Mouse (Mus musculus): ENCODE data around the gene Polr2b. TPM values are rescaled to one million over a fixed set of nuclear protein-coding genes. Genes with fewer than 3 reads are reported as not detected.

Gene Polr2b
- polyA plus RNA-seq, 1 experiment from 2014 or later = 73.2 TPM

GRCm38 (mm10) chr5:77266886-77267401, 43.0 kb upstream of the Polr2b start:
- peaks cover 6% of the 10 kb centered on the region; the same call in 1 of the 2 replicates for H3K4me1 ChIP-seq (ENCODE audit: insufficient read depth)
- H3K27me3 ChIP-seq (ENCODE audit: insufficient read depth, low read length) = no peaks in the 10 kb centered on the region
- H3K4me2 ChIP-seq = peak overlapping the region; percentile 77
- peaks cover 41% of the 10 kb centered on the region for H3K36me3 ChIP-seq (ENCODE audit: insufficient read depth)
- peak overlapping the region; percentile 94 for H3K9ac ChIP-seq
- H3K27ac ChIP-seq (ENCODE audit: low read depth) = peak overlapping the region; percentile 99
- ATAC-seq (ENCODE audit: insufficient read depth) = no peak
- 1% methylated on average over 11 of the region's 11 CpGs for WGBS
- DNase-seq = peak; percentile 60
- H3K4me3 ChIP-seq (ENCODE audit: low read depth, low read length) = peak overlapping the region; percentile 94
- no peak for TF ChIP-seq CTCF (IDR thresholded peaks at IDR 0.05; ENCODE audit: low read depth)
- no peaks in the 10 kb centered on the region for H3K9me3 ChIP-seq (ENCODE audit: low read depth, low read length)

- H3K4me1 ChIP-seq (ENCODE audit: insufficient read depth) = peaks cover 6% of the 10 kb centered on the region; the same call in 1 of the 2 replicates
- peak overlapping the region; percentile 77 for H3K4me2 ChIP-seq
- TF ChIP-seq CTCF (IDR thresholded peaks at IDR 0.05; ENCODE audit: low read depth) = no peak
- ATAC-seq (ENCODE audit: insufficient read depth) (no peak), DNase-seq (no peak)
- WGBS = 69% methylated on average over 4 of the region's 4 CpGs
- H3K27me3 ChIP-seq (ENCODE audit: insufficient read depth, low read length) = no peaks in the 10 kb centered on the region
- H3K4me3 ChIP-seq (ENCODE audit: low read depth, low read length) = peak overlapping the region; percentile 94
- H3K36me3 ChIP-seq (ENCODE audit: insufficient read depth) = peaks cover 46% of the 10 kb centered on the region
- H3K9me3 ChIP-seq (ENCODE audit: low read depth, low read length) = no peaks in the 10 kb centered on the region
- no peak overlapping the region; the same call in 1 of the 2 replicates for H3K27ac ChIP-seq (ENCODE audit: low read depth)
- H3K9ac ChIP-seq = peak overlapping the region; percentile 94
These were observed 42.5 kb upstream of the Polr2b start for GRCm38 (mm10) chr5:77267441-77267840.

- Histone ChIP-seq H3K36me3 (ENCODE audit: insufficient read depth) (peaks cover 52% of the 10 kb centered on the region), H3K9me3 (ENCODE audit: low read depth, low read length) (no peaks in the 10 kb centered on the region), H3K4me1 (ENCODE audit: insufficient read depth) (peaks cover 6% of the 10 kb centered on the region; the same call in 1 of the 2 replicates), H3K4me3 (ENCODE audit: low read depth, low read length) (no peak overlapping the region), H3K27ac (ENCODE audit: low read depth) (no peak overlapping the region), H3K9ac (no peak overlapping the region), H3K27me3 (ENCODE audit: insufficient read depth, low read length) (no peaks in the 10 kb centered on the region), H3K4me2 (peak overlapping the region; percentile 77)
- TF ChIP-seq CTCF (IDR thresholded peaks at IDR 0.05; ENCODE audit: low read depth) = no peak
- no peak for DNase-seq
- WGBS = 91% methylated on average over 30 of the region's 30 CpGs
- ATAC-seq (ENCODE audit: insufficient read depth) = no peak
These were observed 41.9 kb upstream of the Polr2b start for GRCm38 (mm10) chr5:77267957-77268624.

- no peak overlapping the region for H3K4me2 ChIP-seq
- TF ChIP-seq CTCF (IDR thresholded peaks at IDR 0.05; ENCODE audit: low read depth) = peak; percentile 61
- no peak overlapping the region for H3K9ac ChIP-seq
- H3K4me1 ChIP-seq (ENCODE audit: insufficient read depth) = peaks cover 6% of the 10 kb centered on the region; the same call in 1 of the 2 replicates
- H3K4me3 ChIP-seq (ENCODE audit: low read depth, low read length) = no peak overlapping the region
- H3K9me3 ChIP-seq (ENCODE audit: low read depth, low read length) = no peaks in the 10 kb centered on the region
- 76% methylated on average over 8 of the region's 8 CpGs for WGBS
- ATAC-seq (ENCODE audit: insufficient read depth) = no peak
- peak; percentile 34 for DNase-seq
- H3K36me3 ChIP-seq (ENCODE audit: insufficient read depth) = peaks cover 66% of the 10 kb centered on the region
- H3K27ac ChIP-seq (ENCODE audit: low read depth) = no peak overlapping the region
- H3K27me3 ChIP-seq (ENCODE audit: insufficient read depth, low read length) = no peaks in the 10 kb centered on the region
These were observed 40.5 kb upstream of the Polr2b start for GRCm38 (mm10) chr5:77269399-77269798.

- H3K9me3 ChIP-seq (ENCODE audit: low read depth, low read length) = no peaks in the 10 kb centered on the region
- H3K4me3 ChIP-seq (ENCODE audit: low read depth, low read length) = no peak overlapping the region
- no peak overlapping the region for H3K4me2 ChIP-seq
- 71% methylated on average over 7 of the region's 7 CpGs for WGBS
- no peaks in the 10 kb centered on the region for H3K4me1 ChIP-seq (ENCODE audit: insufficient read depth)
- H3K9ac ChIP-seq = no peak overlapping the region
- TF ChIP-seq CTCF (IDR thresholded peaks at IDR 0.05; ENCODE audit: low read depth) = no peak
- H3K27me3 ChIP-seq (ENCODE audit: insufficient read depth, low read length) = no peaks in the 10 kb centered on the region
- H3K27ac ChIP-seq (ENCODE audit: low read depth) = no peak overlapping the region
- no peak for DNase-seq
- H3K36me3 ChIP-seq (ENCODE audit: insufficient read depth) = peaks cover 97% of the 10 kb centered on the region
- ATAC-seq (ENCODE audit: insufficient read depth) = no peak
These were observed 36.8 kb upstream of the Polr2b start for GRCm38 (mm10) chr5:77273151-77273550.

GRCm38 (mm10) chr5:77275950-77276349, 34.0 kb upstream of the Polr2b start:
- Histone ChIP-seq H3K9ac (no peak overlapping the region), H3K9me3 (ENCODE audit: low read depth, low read length) (no peaks in the 10 kb centered on the region), H3K4me1 (ENCODE audit: insufficient read depth) (no peaks in the 10 kb centered on the region), H3K27ac (ENCODE audit: low read depth) (no peak overlapping the region), H3K27me3 (ENCODE audit: insufficient read depth, low read length) (no peaks in the 10 kb centered on the region), H3K4me3 (ENCODE audit: low read depth, low read length) (no peak overlapping the region), H3K36me3 (ENCODE audit: insufficient read depth) (peaks cover 91% of the 10 kb centered on the region), H3K4me2 (no peak overlapping the region)
- peak; percentile 71 for TF ChIP-seq CTCF (IDR thresholded peaks at IDR 0.05; ENCODE audit: low read depth)
- DNase-seq (peak; percentile 71), ATAC-seq (ENCODE audit: insufficient read depth) (no peak)
- 84% methylated on average over 5 of the region's 5 CpGs for WGBS

GRCm38 (mm10) chr5:77277204-77277603, 32.7 kb upstream of the Polr2b start:
- Histone ChIP-seq H3K9ac (no peak overlapping the region), H3K9me3 (ENCODE audit: low read depth, low read length) (no peaks in the 10 kb centered on the region), H3K4me1 (ENCODE audit: insufficient read depth) (no peaks in the 10 kb centered on the region), H3K4me2 (no peak overlapping the region), H3K27me3 (ENCODE audit: insufficient read depth, low read length) (no peaks in the 10 kb centered on the region), H3K36me3 (ENCODE audit: insufficient read depth) (peaks cover 92% of the 10 kb centered on the region), H3K27ac (ENCODE audit: low read depth) (no peak overlapping the region), H3K4me3 (ENCODE audit: low read depth, low read length) (no peak overlapping the region)
- DNase-seq (no peak), ATAC-seq (ENCODE audit: insufficient read depth) (no peak)
- no peak for TF ChIP-seq CTCF (IDR thresholded peaks at IDR 0.05; ENCODE audit: low read depth)
- WGBS = 95% methylated on average over 6 of the region's 6 CpGs
